Mouse (Mus musculus) C2C12 (cell line): ENCODE data around the gene Fam71e1.

Experiments
- CTCF ChIP-seq: IDR thresholded peaks from one replicate; pipeline ENCODE4 v1.5.1; 2011; ENCODE audit not compliant: control insufficient read depth, insufficient read depth, insufficient read length
- MAX ChIP-seq: IDR thresholded peaks from one replicate; pipeline ENCODE4 v1.6.1; 2011; ENCODE audit warnings: mild to moderate bottlenecking, control low read depth

- TF ChIP-seq CTCF (no peak), MAX (no peak)
Observed at GRCm38 (mm10) chr7:44461503-44462217, 34.7 kb upstream of the Fam71e1 start.
